Mouse (Mus musculus): ENCODE measurements at regions not wholly inside any gene's neighbourhood (a gene's known extent, or its start where the extent isn't known, plus 50 kb on each side); places are given as distances from the start of the nearest gene placed in this dataset.

- in situ Hi-C loops (cut with MboI, MseI): no loop called here
Observed at GRCm38 (mm10) chr11:114551262-114551661, 117.1 kb upstream of the Rpl38 start.

GRCm38 (mm10) chr11:114548658-114549057, 119.7 kb upstream of the Rpl38 start:
- in situ Hi-C loops (cut with MboI, MseI): no loop called here

DNA sequence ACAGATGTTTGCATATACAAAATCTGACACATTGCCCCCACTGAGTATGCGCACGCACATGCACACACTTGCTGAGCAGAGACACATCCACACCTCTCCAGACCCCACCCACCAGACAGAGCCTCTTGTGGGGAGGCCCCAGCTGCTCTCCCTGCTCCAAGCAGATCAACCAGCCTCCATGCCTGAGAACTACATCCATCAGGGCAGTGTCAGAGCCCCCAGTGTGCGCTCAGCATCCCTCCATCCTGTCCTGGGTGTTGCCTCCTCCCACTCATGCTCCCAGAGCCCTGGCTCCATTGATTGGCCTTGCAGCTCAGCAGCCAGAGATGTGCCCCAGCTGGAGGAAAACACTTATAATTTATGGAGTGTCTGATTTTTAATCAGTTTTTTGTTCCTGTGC, 124.1 kb upstream of the Rpl38 start:
- in situ Hi-C loops (cut with MboI, MseI): no loop called here

- in situ Hi-C loops (cut with MboI, MseI): no loop called here
Observed at GRCm38 (mm10) chr11:114542167-114542566, 126.2 kb upstream of the Rpl38 start.

DNA sequence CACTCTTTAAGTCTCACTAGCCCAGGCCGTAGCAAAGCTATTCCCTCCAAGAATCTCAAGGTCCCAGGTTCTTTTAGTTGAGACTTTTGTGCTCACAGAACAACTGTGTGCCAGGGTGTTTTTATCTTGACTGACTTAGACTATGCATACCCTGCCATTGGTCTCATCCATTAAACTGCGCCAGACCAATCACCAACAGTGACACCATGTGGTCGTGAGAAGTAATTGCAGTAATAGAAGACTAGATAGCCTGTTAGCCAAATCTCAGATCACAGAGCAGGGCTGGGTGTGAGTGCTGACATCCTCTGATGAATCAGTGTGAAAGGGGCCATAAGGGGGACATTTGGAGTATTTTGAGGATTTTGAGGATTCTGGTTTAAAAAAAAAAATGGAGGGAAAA, 127.8 kb upstream of the Rpl38 start:
- in situ Hi-C loops (cut with MboI, MseI): no loop called here

DNA sequence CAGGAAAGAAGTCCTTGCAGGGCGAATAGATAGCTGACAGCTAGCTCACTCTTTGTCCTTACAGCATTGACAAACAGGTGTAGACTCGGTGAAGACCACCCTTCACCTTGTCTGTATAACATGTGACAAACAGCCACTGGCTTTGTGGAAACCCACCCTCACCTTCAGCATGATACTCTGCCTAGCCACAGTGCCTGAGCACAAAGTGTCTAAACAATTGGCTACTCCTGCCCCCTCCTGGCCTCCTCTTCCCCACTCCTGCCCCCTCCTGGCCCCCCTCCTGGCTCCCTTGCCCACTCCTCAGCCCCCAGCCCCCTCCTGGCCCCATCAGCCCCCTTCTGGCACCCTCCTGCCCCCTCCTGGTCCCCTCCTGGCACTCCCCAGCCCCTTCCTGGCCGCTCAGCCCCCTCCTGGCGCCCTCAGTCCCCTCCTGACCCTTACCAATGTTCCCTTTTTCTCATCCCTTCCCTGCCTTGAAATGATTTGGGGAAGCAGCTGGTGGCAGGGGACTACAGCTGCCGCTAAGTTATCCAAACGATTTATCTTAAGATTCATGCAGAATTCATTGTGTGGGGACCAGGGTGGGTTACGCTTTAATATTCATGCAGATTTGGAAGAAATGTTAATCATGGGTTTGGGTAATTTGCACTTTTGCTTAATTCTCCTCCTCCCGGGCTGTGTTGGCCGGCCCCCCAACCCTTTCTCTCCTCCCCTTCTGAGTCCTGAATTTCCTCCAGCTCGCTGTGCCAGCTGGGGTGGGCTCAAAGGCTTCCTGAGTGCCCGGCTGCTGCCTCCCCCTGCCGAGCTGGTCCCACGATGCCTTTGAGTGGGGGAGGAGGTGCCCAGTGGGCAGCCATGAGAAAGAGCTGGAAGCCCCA, 131.5 kb upstream of the Rpl38 start:
- in situ Hi-C loops (cut with MboI, MseI): no loop called here

- in situ Hi-C loops (cut with MboI, MseI): no loop called here
Observed at GRCm38 (mm10) chr11:114535900-114536299, 132.4 kb upstream of the Rpl38 start.

- in situ Hi-C loops (cut with MboI, MseI): no loop called here
Observed at GRCm38 (mm10) chr11:114534436-114534835, 133.9 kb upstream of the Rpl38 start.

DNA sequence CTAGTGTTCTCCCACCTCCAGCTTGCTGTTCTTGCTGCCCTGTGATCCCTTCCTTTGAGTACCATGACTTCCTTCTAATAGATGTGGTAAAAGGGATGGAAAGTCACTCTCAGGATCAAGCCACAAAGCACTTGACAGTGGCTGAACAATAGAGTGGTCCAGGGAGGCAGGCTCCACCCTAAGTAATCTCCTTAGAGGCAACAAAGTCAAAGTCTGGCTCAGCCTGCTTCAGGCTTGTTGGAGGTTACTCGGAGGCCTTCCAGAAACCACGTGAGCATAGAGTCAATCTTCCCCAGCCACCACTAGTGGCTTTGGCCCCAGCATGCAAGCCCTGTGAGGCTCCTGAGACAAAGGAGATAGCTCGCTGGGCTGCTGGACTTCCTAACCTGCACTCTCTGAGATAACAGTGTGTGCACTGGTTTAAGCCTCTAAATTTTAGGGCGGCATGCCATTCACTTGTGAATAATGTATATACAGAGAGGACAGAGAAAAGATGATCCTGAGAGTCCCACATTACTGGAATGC, 137.0 kb upstream of the Rpl38 start:
- in situ Hi-C loops (cut with MboI, MseI): no loop called here

GRCm38 (mm10) chr11:114528937-114529772, 139.2 kb upstream of the Rpl38 start:
- in situ Hi-C loops (cut with MboI, MseI): no loop called here

GRCm38 (mm10) chr11:114523444-114524238, 144.7 kb upstream of the Rpl38 start:
- in situ Hi-C loops (cut with MboI, MseI): loop anchor here (5.0 kb wide), 1 partner anchor 114 kb away; no protein-coding TSS in a partner anchor

DNA sequence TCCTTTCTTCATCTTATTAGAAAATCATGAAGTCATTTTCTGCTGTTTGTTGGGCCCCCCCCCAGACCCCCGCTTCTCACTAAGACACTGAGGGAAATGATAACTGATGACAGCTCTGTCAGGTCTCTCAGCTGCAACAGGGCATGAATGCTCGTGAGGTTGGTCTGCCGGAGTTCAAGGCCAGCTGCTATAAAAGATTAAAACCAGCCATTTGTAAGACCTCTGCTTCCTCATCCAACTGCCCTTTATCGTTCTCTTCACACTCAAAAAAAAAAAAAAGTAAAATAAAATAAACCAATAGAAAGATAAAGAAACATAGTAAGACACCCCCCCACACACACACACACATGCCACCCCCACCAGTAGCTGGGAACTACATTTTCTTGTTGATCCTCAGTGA, 153.0 kb upstream of the Rpl38 start:
- in situ Hi-C loops (cut with MboI, MseI): no loop called here

DNA sequence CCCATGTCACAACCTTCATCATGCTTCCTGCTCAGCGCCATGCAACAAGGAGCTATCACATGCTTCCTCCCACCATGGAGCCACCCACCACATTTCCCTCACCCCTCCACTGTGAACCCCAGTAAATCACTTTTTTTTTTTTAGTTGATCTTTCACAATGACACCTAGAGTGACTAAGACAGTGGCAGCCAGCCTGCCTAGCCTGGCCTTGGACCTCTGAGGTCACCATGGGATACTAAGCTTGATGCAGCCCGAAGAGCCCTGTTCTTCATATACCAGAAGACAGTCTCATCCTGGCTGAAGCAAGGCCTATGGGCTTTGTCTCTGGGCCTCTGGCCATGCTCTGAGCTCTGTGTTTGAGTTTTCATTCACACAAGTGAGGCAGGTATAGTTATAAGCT, 154.2 kb upstream of the Rpl38 start:
- in situ Hi-C loops (cut with MboI, MseI): no loop called here

GRCm38 (mm10) chr11:114513446-114513845, 154.9 kb upstream of the Rpl38 start:
- in situ Hi-C loops (cut with MboI, MseI): no loop called here

GRCm38 (mm10) chr11:114511994-114512393, 156.3 kb upstream of the Rpl38 start:
- in situ Hi-C loops (cut with MboI, MseI): no loop called here

DNA sequence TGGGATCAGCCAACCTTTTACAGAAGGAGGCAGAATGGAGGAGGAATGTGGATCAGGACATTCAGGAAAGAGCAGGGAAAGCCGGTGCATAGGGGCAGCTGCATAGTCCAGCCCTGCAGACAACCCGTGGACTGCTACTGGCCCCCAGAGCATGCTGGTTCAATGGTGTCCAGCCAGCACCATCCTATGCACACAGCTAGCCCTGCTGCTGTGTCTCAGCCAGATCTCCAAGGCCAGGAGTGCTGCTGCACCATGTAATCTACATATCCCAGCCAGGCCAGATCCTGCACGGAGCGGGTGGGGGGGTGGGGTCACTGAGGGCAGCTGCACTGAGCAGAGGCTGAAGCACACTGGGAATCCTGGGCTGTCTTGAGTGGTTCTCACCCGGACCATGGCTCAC, 165.8 kb upstream of the Rpl38 start:
- in situ Hi-C loops (cut with MboI, MseI): no loop called here

DNA sequence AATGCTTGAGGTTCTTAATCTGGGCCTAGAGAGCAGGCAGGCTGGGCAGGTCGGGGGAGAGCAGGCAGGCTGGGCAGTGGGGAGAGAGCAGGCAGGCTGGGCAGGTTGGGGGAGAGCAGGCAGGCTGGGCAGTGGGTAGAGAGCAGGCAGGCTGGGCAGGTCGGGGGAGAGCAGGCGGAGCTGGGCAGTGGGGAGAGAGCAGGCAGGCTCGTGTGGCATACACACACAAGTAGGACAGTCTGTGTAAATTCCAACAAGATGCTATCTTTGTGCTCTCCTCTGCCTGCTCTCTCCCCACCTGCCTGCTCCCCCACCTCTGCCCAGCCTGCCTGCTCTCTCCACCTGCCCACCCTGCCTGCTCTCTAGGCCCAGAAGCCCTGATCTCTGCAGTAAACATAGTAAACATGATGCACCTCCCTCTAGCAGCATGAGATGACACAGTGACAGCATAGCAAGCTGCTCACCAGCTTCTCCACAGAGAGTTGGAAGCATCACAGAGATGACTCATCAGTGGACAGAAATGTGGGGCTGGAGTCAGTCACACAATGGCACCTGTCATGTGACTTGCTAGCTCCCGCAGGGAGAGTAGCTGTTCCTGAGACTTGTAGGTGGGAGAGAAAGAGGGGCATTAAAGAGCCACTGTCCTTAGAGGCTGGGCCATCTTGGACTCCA, 166.3 kb upstream of the Rpl38 start:
- in situ Hi-C loops (cut with MboI, MseI): no loop called here

DNA sequence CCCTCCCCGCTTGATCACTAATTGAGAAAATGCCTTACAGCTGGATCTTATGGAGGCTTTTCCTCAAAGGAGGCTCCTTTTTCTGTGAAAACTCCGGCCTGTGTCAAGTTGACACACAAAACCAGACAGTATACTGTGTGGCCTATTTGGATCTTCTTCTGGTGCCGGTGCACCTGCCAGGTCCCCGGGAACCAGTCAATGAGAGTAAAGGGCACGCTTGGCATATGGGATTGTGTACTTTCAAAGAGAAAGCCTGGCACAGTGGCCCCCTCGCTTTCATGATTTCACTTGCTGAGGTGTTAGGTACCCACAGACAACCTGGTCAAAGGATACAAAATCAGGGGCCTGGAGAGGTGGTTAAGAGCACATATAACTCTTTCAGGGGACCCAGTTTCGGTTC, 167.9 kb upstream of the Rpl38 start:
- in situ Hi-C loops (cut with MboI, MseI): no loop called here

DNA sequence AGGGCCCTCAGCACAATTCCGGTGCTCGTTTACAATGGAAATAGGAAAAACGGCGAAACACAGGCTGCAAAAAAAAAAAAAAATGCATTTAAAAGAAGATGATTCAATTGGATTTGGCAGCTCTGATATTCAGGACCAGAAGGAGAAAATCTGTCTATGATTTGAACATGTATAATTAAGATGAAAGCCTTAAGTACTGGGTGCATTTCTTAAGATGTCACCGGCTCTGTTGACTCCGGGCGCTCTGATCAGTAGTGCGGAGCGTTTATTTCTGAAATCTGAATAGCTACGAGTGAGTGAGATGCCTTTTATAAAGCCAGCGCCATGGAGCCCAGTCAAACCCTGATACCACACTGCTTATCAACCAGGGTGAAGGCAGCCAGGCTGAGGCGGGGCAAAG, 168.7 kb upstream of the Rpl38 start:
- in situ Hi-C loops (cut with MboI, MseI): no loop called here

DNA sequence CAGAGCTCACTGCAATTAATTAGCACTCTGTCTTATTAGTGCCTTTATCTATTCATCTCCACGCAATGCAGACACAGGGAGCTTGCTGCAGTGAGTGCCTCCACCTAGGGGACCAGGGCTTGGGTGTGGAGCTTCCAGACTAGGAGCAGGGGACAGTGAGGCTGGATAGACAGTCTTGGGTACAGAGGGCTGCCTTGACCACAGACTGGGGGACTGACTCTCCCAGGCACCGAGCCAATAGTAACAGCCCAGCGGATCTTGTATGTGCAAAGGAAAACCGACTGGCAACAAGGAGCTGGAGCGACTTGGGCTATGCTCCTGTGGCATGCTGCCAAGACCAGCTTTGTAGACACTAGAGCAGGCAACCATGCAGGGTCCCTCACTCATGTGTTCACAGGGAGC, 172.8 kb upstream of the Rpl38 start:
- in situ Hi-C loops (cut with MboI, MseI): no loop called here

- in situ Hi-C loops (cut with MboI, MseI): no loop called here
Observed at GRCm38 (mm10) chr11:114486455-114486854, 181.9 kb upstream of the Rpl38 start.

Measured in T-helper 2 cell (primary cell).